Mouse (Mus musculus) cortical plate, adult 2 months (tissue): ENCODE measurements around the gene Robo2.

Experiments used
- CTCF ChIP-seq: fragments of 200-500 bp; IDR thresholded peaks from 2 replicates; pipeline ENCODE4 v1.5.1; 2011; ENCODE audit warnings: mild to moderate bottlenecking, control low read depth, low read length; ENCODE audit not compliant: insufficient read depth; ENCODE audit errors: extremely low read depth
- POLR2A ChIP-seq: fragments of 200-500 bp; IDR thresholded peaks from 2 replicates; pipeline ENCODE4 v1.6.1; 2011; ENCODE audit warnings: mild to moderate bottlenecking, low read length, control low read depth; ENCODE audit not compliant: insufficient read depth; ENCODE audit errors: extremely low read depth

GRCm38 (mm10) chr16:74237411-74237930 lies 174.2 kb downstream of the Robo2 start:
- TF ChIP-seq CTCF (no peak), POLR2A (no peak)
